Mouse (Mus musculus): Measurements from ENCODE around the gene Ackr4. TPM values are rescaled to one million over a fixed set of nuclear protein-coding genes. Genes with fewer than 3 reads are reported as not detected.

Ackr4 gene
- polyA plus RNA-seq, 1 experiment from 2014 or later, result 1.3 TPM

DNA sequence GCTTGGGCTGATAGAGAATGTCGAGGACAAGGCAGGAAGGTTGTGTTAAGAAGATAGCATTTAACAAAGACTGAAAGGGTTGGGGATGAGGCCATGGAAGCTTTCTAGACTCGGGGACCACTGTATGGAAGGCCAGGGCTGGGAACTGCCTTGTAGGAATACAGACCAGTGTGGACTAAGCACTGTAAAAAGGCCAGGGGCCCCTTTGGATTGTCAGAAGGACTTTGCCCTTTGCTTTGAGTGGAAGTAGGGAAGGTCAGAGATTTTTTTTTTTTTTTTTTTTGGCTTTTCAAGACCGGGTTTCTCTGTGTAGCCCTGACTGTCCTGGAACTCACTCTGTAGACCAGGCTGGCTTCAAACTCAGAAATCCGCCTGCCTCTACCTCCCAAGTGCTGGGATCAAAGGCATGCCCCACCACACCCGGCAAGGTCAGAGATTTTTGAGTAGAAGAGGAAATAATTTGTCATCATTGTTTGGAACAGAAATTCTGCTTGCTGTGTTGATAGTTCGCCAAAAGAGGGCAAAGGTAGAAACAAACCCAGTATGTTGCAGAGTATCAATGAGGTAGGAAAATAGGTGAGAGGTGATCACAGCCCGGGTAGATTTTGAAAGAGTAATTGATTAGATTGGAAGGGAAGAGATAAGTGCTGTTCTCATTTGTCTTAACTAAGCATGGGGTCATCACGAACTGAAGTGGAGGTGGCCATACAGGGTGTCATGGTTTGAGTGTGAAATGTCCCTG is 55.7 kb downstream of the Ackr4 start:
- H3K27ac ChIP-seq, result no peak overlapping the region
- H3K36me3 ChIP-seq (replicated peaks; ENCODE audit: control insufficient read depth, insufficient read depth), result no peaks in the 10 kb centered on the region
- no peak overlapping the region for H3K4me2 ChIP-seq (replicated peaks)
- no peak overlapping the region for H3K9ac ChIP-seq
- DNase-seq (ENCODE audit: low spot score) (no peak), ATAC-seq (ENCODE audit: low FRiP score) (no peak)
- no peaks in the 10 kb centered on the region for H3K9me3 ChIP-seq (ENCODE audit: control insufficient read depth, low read length)
- no peaks in the 10 kb centered on the region for H3K27me3 ChIP-seq (ENCODE audit: control insufficient read depth, insufficient read depth, low read length)
- 86% methylated on average over 8 of the region's 8 CpGs for whole genome bisulfite sequencing
- no peaks in the 10 kb centered on the region for H3K4me1 ChIP-seq (replicated peaks; ENCODE audit: control insufficient read depth, insufficient read depth, low read length)
- no peak overlapping the region for H3K4me3 ChIP-seq (replicated peaks; ENCODE audit: low read length)

DNA sequence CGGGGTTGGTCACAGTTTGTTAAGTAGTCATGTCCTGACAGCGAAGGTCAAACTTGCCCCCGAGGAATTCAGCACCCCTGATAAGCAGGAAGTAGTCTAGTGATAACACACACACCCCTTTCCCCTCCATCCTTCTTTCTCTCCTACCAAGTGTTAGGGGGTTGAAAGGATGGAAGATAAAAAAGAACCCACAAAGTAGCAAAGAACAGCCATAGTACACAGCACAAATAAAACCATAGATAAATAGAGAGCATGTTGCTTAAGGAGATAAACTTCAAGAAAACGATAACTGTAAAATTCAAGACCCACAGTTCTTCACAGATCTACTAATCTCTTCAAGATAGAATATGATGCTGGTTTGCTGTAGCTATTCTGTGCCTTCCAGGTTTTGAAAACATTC is 56.5 kb downstream of the Ackr4 start:
- no peak overlapping the region for H3K4me2 ChIP-seq (replicated peaks)
- no peaks in the 10 kb centered on the region for H3K9me3 ChIP-seq (ENCODE audit: control insufficient read depth, low read length)
- no peaks in the 10 kb centered on the region for H3K36me3 ChIP-seq (replicated peaks; ENCODE audit: control insufficient read depth, insufficient read depth)
- no peak for DNase-seq (ENCODE audit: low spot score)
- no peaks in the 10 kb centered on the region for H3K27me3 ChIP-seq (ENCODE audit: control insufficient read depth, insufficient read depth, low read length)
- 85% methylated on average over 4 of the region's 4 CpGs for WGBS
- H3K4me3 ChIP-seq (replicated peaks; ENCODE audit: low read length), result no peak overlapping the region
- ATAC-seq (ENCODE audit: low FRiP score), result no peak
- no peak overlapping the region for H3K9ac ChIP-seq
- no peaks in the 10 kb centered on the region for H3K4me1 ChIP-seq (replicated peaks; ENCODE audit: control insufficient read depth, insufficient read depth, low read length)
- H3K27ac ChIP-seq, result no peak overlapping the region

GRCm38 (mm10) chr9:104064571-104064970 is 62.2 kb downstream of the Ackr4 start:
- no peak for ATAC-seq (ENCODE audit: low FRiP score)
- 39% methylated on average over 1 of the region's 1 CpGs for WGBS
- H3K9ac ChIP-seq, result no peak overlapping the region

DNA sequence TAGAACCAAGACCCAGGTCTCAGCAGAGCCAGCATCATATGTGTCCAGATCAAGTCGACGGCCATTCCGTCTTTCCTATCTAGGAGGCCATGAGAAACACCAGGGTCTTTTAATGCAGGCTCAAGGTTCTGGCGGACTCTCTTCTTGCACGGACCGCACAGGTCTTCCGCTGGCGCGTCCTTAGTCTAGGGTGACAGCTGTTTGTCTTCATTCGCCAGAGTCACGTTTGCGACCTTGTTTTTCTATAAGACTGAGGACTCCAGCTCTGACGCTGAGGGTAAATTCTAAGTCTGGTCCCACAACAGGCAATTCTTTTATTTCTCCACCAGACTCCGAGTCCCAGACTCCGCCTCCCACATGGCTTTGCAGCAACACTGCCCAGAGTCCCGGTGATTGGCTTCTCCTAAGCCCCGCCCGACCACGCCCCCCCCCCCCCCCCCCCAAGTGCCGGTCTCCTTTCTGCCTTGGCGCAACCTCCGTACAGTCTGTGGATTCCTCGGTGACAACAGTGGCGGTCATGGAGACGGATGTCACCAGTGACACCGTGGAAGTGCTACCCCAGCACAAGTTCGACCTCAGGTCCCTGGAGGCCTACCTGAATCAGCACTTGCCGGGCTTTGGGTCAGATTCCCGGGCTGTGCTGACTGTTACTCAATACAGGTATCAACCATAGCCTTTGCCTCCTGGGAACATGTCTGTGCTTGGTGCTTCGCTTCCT is 63.3 kb downstream of the Ackr4 start, which contains the start of gene Acad11:
Gene Acad11, plus strand, starts transcription at position 134 of the 718 bp plus-strand sequence.
- peaks cover 22% of the 10 kb centered on the region for H3K36me3 ChIP-seq (replicated peaks; ENCODE audit: control insufficient read depth, insufficient read depth)
- peaks cover 20% of the 10 kb centered on the region for H3K4me1 ChIP-seq (replicated peaks; ENCODE audit: control insufficient read depth, insufficient read depth, low read length)
- H3K4me3 ChIP-seq (replicated peaks; ENCODE audit: low read length), result peak within 1 kb of the TSS; percentile 92
- H3K27me3 ChIP-seq (ENCODE audit: control insufficient read depth, insufficient read depth, low read length), result no peaks in the 10 kb centered on the region
- WGBS, result under 1% methylated on average over 29 of the region's 30 CpGs
- H3K4me2 ChIP-seq (replicated peaks), result peak within 1 kb of the TSS; percentile 95
- H3K9ac ChIP-seq, result peak within 1 kb of the TSS; percentile 87
- no peaks in the 10 kb centered on the region for H3K9me3 ChIP-seq (ENCODE audit: control insufficient read depth, low read length)
- peak within 1 kb of the TSS; percentile 78 for H3K27ac ChIP-seq
- ATAC-seq (ENCODE audit: low FRiP score), result peak; percentile 97
- DNase-seq (ENCODE audit: low spot score), result peak; percentile 91

More at GRCm38 (mm10) chr9:104064571-104064970, 62.2 kb downstream of the Ackr4 start:
- no peak overlapping the region for H3K27ac ChIP-seq
- H3K9me3 ChIP-seq (ENCODE audit: control insufficient read depth, low read length), result no peaks in the 10 kb centered on the region
- H3K4me1 ChIP-seq (replicated peaks; ENCODE audit: control insufficient read depth, insufficient read depth, low read length), result peaks cover 20% of the 10 kb centered on the region
- no peak for DNase-seq (ENCODE audit: low spot score)
- no peaks in the 10 kb centered on the region for H3K27me3 ChIP-seq (ENCODE audit: control insufficient read depth, insufficient read depth, low read length)
- H3K36me3 ChIP-seq (replicated peaks; ENCODE audit: control insufficient read depth, insufficient read depth), result peaks cover 15% of the 10 kb centered on the region
- H3K4me2 ChIP-seq (replicated peaks), result no peak overlapping the region
- H3K4me3 ChIP-seq (replicated peaks; ENCODE audit: low read length), result no peak overlapping the region

DNA sequence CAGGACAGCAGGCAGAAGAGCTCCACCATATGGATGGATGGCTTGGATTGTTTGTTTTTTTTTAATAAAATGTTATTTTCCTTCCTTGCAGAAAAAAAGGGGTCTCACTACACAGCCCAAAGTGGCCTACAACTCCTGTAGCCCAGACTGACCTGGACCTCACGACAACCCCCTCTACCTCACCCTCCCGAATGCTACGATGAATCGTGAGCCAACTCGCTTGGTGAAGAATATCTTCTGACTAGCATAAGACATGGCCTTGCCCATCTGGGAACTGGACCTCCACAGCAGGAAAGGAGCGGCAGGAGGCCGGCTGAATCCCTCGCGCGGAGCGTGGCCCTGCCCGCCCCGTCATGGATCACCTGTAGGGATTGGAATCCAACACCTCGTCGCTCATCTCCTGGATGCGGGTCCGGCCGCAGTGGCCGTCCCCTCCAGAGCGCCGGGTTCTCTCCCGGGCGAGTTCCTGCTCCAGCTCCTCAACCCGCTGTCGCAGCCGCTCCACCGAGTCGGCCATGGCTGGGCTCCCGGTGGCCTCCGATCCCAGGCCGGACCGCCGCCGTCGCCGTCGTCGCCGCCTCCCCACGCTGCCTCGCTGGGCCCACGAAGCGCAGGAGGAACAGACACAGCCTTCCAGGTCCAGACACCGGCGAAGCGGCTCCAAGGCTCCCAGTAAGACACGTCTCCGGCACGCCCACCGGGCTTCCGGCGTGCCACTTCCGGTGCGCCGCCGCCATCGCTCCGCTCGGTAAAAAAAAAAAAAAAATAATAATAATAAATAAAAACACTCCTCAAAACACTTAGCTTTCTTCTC is 64.1 kb downstream of the Ackr4 start, which contains the start of gene Uba5:
Gene Uba5, minus strand, starts transcription at position 705 of the 814 bp plus-strand sequence.
- ATAC-seq (ENCODE audit: low FRiP score), result peak; percentile 74
- Histone ChIP-seq H3K9me3 (ENCODE audit: control insufficient read depth, low read length) (no peaks in the 10 kb centered on the region), H3K4me2 (replicated peaks) (peak within 1 kb of the TSS; percentile 95), H3K9ac (peak within 1 kb of the TSS; percentile 87), H3K27ac (peak within 1 kb of the TSS; percentile 78), H3K4me3 (replicated peaks; ENCODE audit: low read length) (peak within 1 kb of the TSS; percentile 92), H3K4me1 (replicated peaks; ENCODE audit: control insufficient read depth, insufficient read depth, low read length) (peaks cover 20% of the 10 kb centered on the region), H3K36me3 (replicated peaks; ENCODE audit: control insufficient read depth, insufficient read depth) (peaks cover 30% of the 10 kb centered on the region), H3K27me3 (ENCODE audit: control insufficient read depth, insufficient read depth, low read length) (no peaks in the 10 kb centered on the region)
- peak; percentile 80 for DNase-seq (ENCODE audit: low spot score)
- under 1% methylated on average over 59 of the region's 59 CpGs for WGBS

- ATAC-seq (ENCODE audit: low FRiP score) (no peak), DNase-seq (ENCODE audit: low spot score) (no peak)
- Histone ChIP-seq H3K27me3 (ENCODE audit: control insufficient read depth, insufficient read depth, low read length) (no peaks in the 10 kb centered on the region), H3K36me3 (replicated peaks; ENCODE audit: control insufficient read depth, insufficient read depth) (peaks cover 97% of the 10 kb centered on the region), H3K4me3 (replicated peaks; ENCODE audit: low read length) (no peak overlapping the region), H3K4me2 (replicated peaks) (no peak overlapping the region), H3K9me3 (ENCODE audit: control insufficient read depth, low read length) (no peaks in the 10 kb centered on the region), H3K4me1 (replicated peaks; ENCODE audit: control insufficient read depth, insufficient read depth, low read length) (no peaks in the 10 kb centered on the region), H3K9ac (no peak overlapping the region), H3K27ac (no peak overlapping the region)
- 95% methylated on average over 6 of the region's 6 CpGs for WGBS
Observed at GRCm38 (mm10) chr9:104051028-104051427, 75.7 kb downstream of the Ackr4 start.

DNA sequence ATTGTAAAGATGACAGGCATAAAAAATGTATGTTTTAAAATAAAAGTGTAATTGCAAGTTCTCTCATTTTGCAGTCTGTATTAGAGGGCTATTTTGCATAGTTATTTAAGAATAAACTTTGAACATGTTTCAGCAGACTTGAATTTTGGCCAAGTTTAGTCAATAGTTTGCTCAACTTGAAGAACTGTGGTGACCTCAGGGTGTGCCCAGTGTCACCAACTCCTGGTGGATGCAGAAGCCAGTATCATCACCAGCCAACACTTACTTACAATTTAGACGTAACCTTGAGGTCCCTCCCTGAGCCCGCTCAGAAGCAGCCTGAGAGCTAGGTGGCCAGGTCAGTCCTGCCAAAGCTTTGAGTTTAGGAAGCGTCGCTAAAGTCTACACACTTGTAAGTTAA is 83.1 kb downstream of the Ackr4 start:
- H3K9me3 ChIP-seq (ENCODE audit: control insufficient read depth, low read length), result no peaks in the 10 kb centered on the region
- no peak overlapping the region for H3K27ac ChIP-seq
- DNase-seq (ENCODE audit: low spot score), result no peak
- WGBS, result 88% methylated on average over 4 of the region's 4 CpGs
- H3K4me3 ChIP-seq (replicated peaks; ENCODE audit: low read length), result no peak overlapping the region
- H3K4me1 ChIP-seq (replicated peaks; ENCODE audit: control insufficient read depth, insufficient read depth, low read length), result no peaks in the 10 kb centered on the region
- peaks cover 59% of the 10 kb centered on the region for H3K36me3 ChIP-seq (replicated peaks; ENCODE audit: control insufficient read depth, insufficient read depth)
- H3K9ac ChIP-seq, result no peak overlapping the region
- no peak overlapping the region for H3K4me2 ChIP-seq (replicated peaks)
- H3K27me3 ChIP-seq (ENCODE audit: control insufficient read depth, insufficient read depth, low read length), result no peaks in the 10 kb centered on the region
- ATAC-seq (ENCODE audit: low FRiP score), result no peak

DNA sequence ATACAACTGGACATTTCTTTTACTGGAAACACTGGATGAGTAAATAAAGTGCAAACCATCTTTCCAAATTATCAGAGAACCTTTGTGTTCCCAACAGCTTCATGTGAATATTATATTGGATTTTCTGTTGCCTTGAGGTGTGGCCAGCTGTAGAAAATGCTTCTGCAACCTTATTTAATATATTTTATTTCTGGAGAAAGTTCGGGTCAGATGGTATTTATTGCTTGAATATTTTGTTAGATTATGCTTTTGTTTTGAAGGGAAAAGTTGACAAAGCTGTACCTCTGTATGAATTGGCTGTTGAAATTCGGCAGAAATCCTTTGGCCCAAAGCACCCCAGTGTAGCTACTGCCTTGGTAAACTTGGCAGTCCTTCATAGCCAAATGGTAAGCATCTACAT is 86.4 kb downstream of the Ackr4 start, which contains the start of gene Gm28305:
Gene Gm28305, plus strand, starts transcription at position 301 of the 400 bp plus-strand sequence.
- Histone ChIP-seq H3K4me3 (replicated peaks; ENCODE audit: low read length) (no peak within 1 kb of the TSS), H3K4me2 (replicated peaks) (no peak within 1 kb of the TSS), H3K4me1 (replicated peaks; ENCODE audit: control insufficient read depth, insufficient read depth, low read length) (no peaks in the 10 kb centered on the region), H3K27ac (no peak within 1 kb of the TSS), H3K27me3 (ENCODE audit: control insufficient read depth, insufficient read depth, low read length) (no peaks in the 10 kb centered on the region), H3K9me3 (ENCODE audit: control insufficient read depth, low read length) (no peaks in the 10 kb centered on the region), H3K9ac (no peak within 1 kb of the TSS), H3K36me3 (replicated peaks; ENCODE audit: control insufficient read depth, insufficient read depth) (peaks cover 48% of the 10 kb centered on the region)
- ATAC-seq (ENCODE audit: low FRiP score) (no peak), DNase-seq (ENCODE audit: low spot score) (no peak)
- 71% methylated on average over 2 of the region's 2 CpGs for WGBS

- 90% methylated on average over 4 of the region's 4 CpGs for WGBS
- Histone ChIP-seq H3K4me1 (replicated peaks; ENCODE audit: control insufficient read depth, insufficient read depth, low read length) (no peaks in the 10 kb centered on the region), H3K4me3 (replicated peaks; ENCODE audit: low read length) (no peak overlapping the region), H3K36me3 (replicated peaks; ENCODE audit: control insufficient read depth, insufficient read depth) (peaks cover 44% of the 10 kb centered on the region), H3K27me3 (ENCODE audit: control insufficient read depth, insufficient read depth, low read length) (no peaks in the 10 kb centered on the region), H3K4me2 (replicated peaks) (no peak overlapping the region), H3K27ac (no peak overlapping the region), H3K9me3 (ENCODE audit: control insufficient read depth, low read length) (no peaks in the 10 kb centered on the region), H3K9ac (no peak overlapping the region)
- DNase-seq (ENCODE audit: low spot score), result no peak
- no peak for ATAC-seq (ENCODE audit: low FRiP score)
Observed at GRCm38 (mm10) chr9:104039742-104040141, 87.0 kb downstream of the Ackr4 start.
